Comparison of ENCODE assay signal across 7 mouse cellular contexts in the genomic region with DNA sequence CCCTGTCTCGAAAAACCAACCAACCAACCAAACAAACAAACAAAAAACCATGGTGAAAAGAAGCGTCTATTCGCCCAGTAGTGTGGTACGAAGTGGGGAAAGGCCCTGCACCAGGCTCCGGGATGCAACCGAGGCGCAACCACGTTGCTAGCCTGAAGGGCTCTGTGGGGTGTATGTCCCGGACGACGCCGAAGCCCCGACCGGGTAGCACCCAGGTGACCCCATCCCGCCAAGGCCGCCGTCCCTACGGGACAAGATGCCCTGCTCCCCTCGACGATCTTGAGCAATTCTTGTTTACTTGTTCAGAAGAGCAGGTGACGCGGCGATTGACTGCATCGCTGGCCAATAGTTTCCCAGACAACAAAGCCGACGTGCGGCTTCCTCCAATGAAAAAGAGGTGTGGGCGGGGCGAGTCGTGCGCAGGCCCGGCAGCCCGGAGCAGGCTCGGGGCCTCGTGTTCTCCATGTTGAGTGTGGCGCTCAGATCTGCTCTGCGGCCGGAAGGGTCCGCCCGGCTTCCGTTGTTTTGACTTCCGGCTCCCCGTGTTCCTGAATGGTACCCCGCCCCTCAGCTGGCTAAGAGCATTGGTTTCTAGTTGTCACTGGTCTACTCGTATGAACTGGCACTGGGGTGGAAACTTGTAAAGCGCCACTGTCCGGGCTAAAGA. TPM values are rescaled to one million over a fixed set of nuclear protein-coding genes. Genes with fewer than 3 reads are reported as not detected.
DNase-seq lines count a peak whose midpoint lies in the region; ATAC-seq lines count a peak whose summit lies in the region.

No protein-coding gene starts in this region.

- peak overlapping the region; percentile 62 for H3K9ac ChIP-seq in embryonic facial prominence, embryonic 11.5 days (replicated peaks; ENCODE audit: low read length)
- H3K9ac ChIP-seq in midbrain, embryonic 13.5 days (replicated peaks) = peak overlapping the region; percentile 69

- peak overlapping the region; percentile 51 for H3K4me3 ChIP-seq in embryonic facial prominence, embryonic 11.5 days (ENCODE audit: low read depth, low read length)
- H3K4me3 ChIP-seq in limb, embryonic 10.5 days = peak overlapping the region; percentile 76
- peak overlapping the region; percentile 62 for H3K4me3 ChIP-seq in midbrain, embryonic 13.5 days (replicated peaks)

- DNase-seq in adrenal gland, postnatal 14 days = peak; percentile 100
- peak; percentile 99 for DNase-seq in embryonic facial prominence, embryonic 11.5 days (ENCODE audit: low spot score)
- DNase-seq in kidney, adult 11 months = peak; percentile 99
- peak; percentile 98 for DNase-seq in limb, embryonic 10.5 days (ENCODE audit: low spot score)
- DNase-seq in spleen, adult 12 weeks (ENCODE audit: low spot score) = peak; percentile 98

- no peak overlapping the region for H3K27ac ChIP-seq in embryonic facial prominence, embryonic 11.5 days (replicated peaks; ENCODE audit: low read depth, low read length)
- H3K27ac ChIP-seq in limb, embryonic 10.5 days = peak overlapping the region; percentile 86
- H3K27ac ChIP-seq in midbrain, embryonic 13.5 days = peak overlapping the region; percentile 51; the same call in 1 of the 2 replicates

- peak; percentile 96 for ATAC-seq in embryonic facial prominence, embryonic 11.5 days (replicated peaks; ENCODE audit: insufficient number of reproducible peaks, low FRiP score, low TSS enrichment, low read depth)
- peak; percentile 87 for ATAC-seq in granulocyte monocyte progenitor cell, adult 5-6 weeks (replicated peaks; ENCODE audit: poor library complexity, severe bottlenecking)
- peak; percentile 95 for ATAC-seq in midbrain, embryonic 13.5 days

- under 1% methylated on average over 47 of the region's 47 CpGs for WGBS in embryonic facial prominence, embryonic 11.5 days
- WGBS in limb, embryonic 10.5 days = 1% methylated on average over 47 of the region's 47 CpGs
- WGBS in midbrain, embryonic 13.5 days = 1% methylated on average over 47 of the region's 47 CpGs

- no peaks in the 10 kb centered on the region for H3K36me3 ChIP-seq in embryonic facial prominence, embryonic 11.5 days (replicated peaks; ENCODE audit: control insufficient read depth, insufficient read depth, low read depth, low read length)
- H3K36me3 ChIP-seq in limb, embryonic 10.5 days = no peaks in the 10 kb centered on the region
- no peaks in the 10 kb centered on the region for H3K36me3 ChIP-seq in midbrain, embryonic 13.5 days

- H3K4me1 ChIP-seq in embryonic facial prominence, embryonic 11.5 days (ENCODE audit: control insufficient read depth, insufficient read depth, low read length) = no peaks in the 10 kb centered on the region
- H3K4me1 ChIP-seq in limb, embryonic 10.5 days = peaks cover 23% of the 10 kb centered on the region
- H3K4me1 ChIP-seq in midbrain, embryonic 13.5 days (replicated peaks) = peaks cover 12% of the 10 kb centered on the region

- no peaks in the 10 kb centered on the region for H3K9me3 ChIP-seq in embryonic facial prominence, embryonic 11.5 days (replicated peaks; ENCODE audit: control insufficient read depth, low read length)
- no peaks in the 10 kb centered on the region for H3K9me3 ChIP-seq in limb, embryonic 10.5 days (replicated peaks)
- H3K9me3 ChIP-seq in midbrain, embryonic 13.5 days = no peaks in the 10 kb centered on the region

- no peaks in the 10 kb centered on the region for H3K27me3 ChIP-seq in embryonic facial prominence, embryonic 11.5 days (ENCODE audit: control insufficient read depth, insufficient read depth, low read length)
- no peaks in the 10 kb centered on the region for H3K27me3 ChIP-seq in limb, embryonic 10.5 days (ENCODE audit: low read depth, poor library complexity, severe bottlenecking)
- peaks cover 6% of the 10 kb centered on the region for H3K27me3 ChIP-seq in midbrain, embryonic 13.5 days

- H3K4me2 ChIP-seq in embryonic facial prominence, embryonic 11.5 days (ENCODE audit: low read depth, low read length) = peak overlapping the region; percentile 63
- peak overlapping the region; percentile 68 for H3K4me2 ChIP-seq in midbrain, embryonic 13.5 days (replicated peaks)

RNA-seq across cellular contexts. Expression of a gene that starts 4.9 kb away (rescaled TPM):
- total RNA-seq in adrenal gland, postnatal 14 days (2021) = 137 and 170 TPM in 2 replicates
- 225 and 236 TPM in 2 replicates for polyA plus RNA-seq in embryonic facial prominence, embryonic 11.5 days (2014; fragmentation: Nextera tagmentation; extraction: Ambion mirVana)
- total RNA-seq in granulocyte monocyte progenitor cell, adult 5-6 weeks (2014; fragmentation: Nextera tagmentation) = 77.9 and 84.4 TPM in 2 replicates
- total RNA-seq in granulocyte monocyte progenitor cell, adult 5-6 weeks (2017) = 68.5 and 77.1 TPM in 2 replicates
- 179 and 189 TPM in 2 replicates for polyA plus RNA-seq in limb, embryonic 10.5 days (2016; fragmentation: Nextera tagmentation; extraction: Ambion mirVana)
- polyA plus RNA-seq in midbrain, embryonic 13.5 days (2015; fragmentation: Nextera tagmentation; extraction: Ambion mirVana) = 364 and 371 TPM in 2 replicates

RNA-seq across cellular contexts. Expression of a gene that starts 6.7 kb away (rescaled TPM):
- 37.2 and 66.1 TPM in 2 replicates for total RNA-seq in adrenal gland, postnatal 14 days (2021)
- polyA plus RNA-seq in embryonic facial prominence, embryonic 11.5 days (2014; fragmentation: Nextera tagmentation; extraction: Ambion mirVana) = 11.1 and 12.9 TPM in 2 replicates
- 6.8 and 17.9 TPM in 2 replicates for total RNA-seq in granulocyte monocyte progenitor cell, adult 5-6 weeks (2014; fragmentation: Nextera tagmentation)
- total RNA-seq in granulocyte monocyte progenitor cell, adult 5-6 weeks (2017) = 6.2 and 7.8 TPM in 2 replicates
- 15.3 and 17.9 TPM in 2 replicates for polyA plus RNA-seq in limb, embryonic 10.5 days (2016; fragmentation: Nextera tagmentation; extraction: Ambion mirVana)
- polyA plus RNA-seq in midbrain, embryonic 13.5 days (2015; fragmentation: Nextera tagmentation; extraction: Ambion mirVana) = 21.3 and 22.9 TPM in 2 replicates

RNA-seq across cellular contexts. Expression of a gene that starts 41.2 kb away (rescaled TPM):
- total RNA-seq in adrenal gland, postnatal 14 days (2021) = not detected in 2 replicates
- polyA plus RNA-seq in embryonic facial prominence, embryonic 11.5 days (2014; fragmentation: Nextera tagmentation; extraction: Ambion mirVana) = not detected in 2 replicates
- not detected in 2 replicates for total RNA-seq in granulocyte monocyte progenitor cell, adult 5-6 weeks (2014; fragmentation: Nextera tagmentation)
- total RNA-seq in granulocyte monocyte progenitor cell, adult 5-6 weeks (2017) = not detected in 2 replicates
- polyA plus RNA-seq in limb, embryonic 10.5 days (2016; fragmentation: Nextera tagmentation; extraction: Ambion mirVana) = not detected in 2 replicates
- polyA plus RNA-seq in midbrain, embryonic 13.5 days (2015; fragmentation: Nextera tagmentation; extraction: Ambion mirVana) = not detected in 2 replicates
